Mouse (Mus musculus) hindbrain, embryonic 11.5 days (tissue): ENCODE data around the gene Sema4b. TPM values are rescaled to one million over a fixed set of nuclear protein-coding genes. Genes with fewer than 3 reads are reported as not detected.

Source experiments
- ATAC-seq: fragments of 200-750 bp; cut with Nextera tagmentation; 2 replicates; pipeline ENCODE4 v1.8.0; 2017; ENCODE audit warnings: mild to moderate bottlenecking, moderate TSS enrichment, moderate library complexity; ENCODE audit not compliant: low FRiP score
- DNase-seq: peaks from one replicate; pipeline ENCODE4 v3.0.0-alpha.2; 2015; ENCODE audit warnings: low spot score
- H3K27ac ChIP-seq: fragments of 300-500 bp; sonication (generic); 2 replicates; pipeline ENCODE4 v1.5.1; 2014; ENCODE audit warnings: mild to moderate bottlenecking, low read depth, low read length
- H3K27me3 ChIP-seq: fragments of 300-500 bp; sonication (generic); 2 replicates; pipeline ENCODE4 v1.6.1; 2014; ENCODE audit warnings: mild to moderate bottlenecking, low read length, moderate library complexity, mixed read lengths; ENCODE audit not compliant: control insufficient read depth, insufficient read depth
- H3K36me3 ChIP-seq: fragments of 300-500 bp; sonication (generic); 2 replicates; pipeline ENCODE4 v1.6.1; 2014; ENCODE audit warnings: mild to moderate bottlenecking, low read length, moderate library complexity, mixed read lengths; ENCODE audit not compliant: control insufficient read depth, insufficient read depth
- H3K4me1 ChIP-seq: fragments of 300-500 bp; sonication (generic); replicated peaks from 2 replicates; pipeline ENCODE4 v1.6.1; 2014; ENCODE audit warnings: low read length, mixed read lengths; ENCODE audit not compliant: control insufficient read depth, insufficient read depth
- H3K4me2 ChIP-seq: fragments of 300-500 bp; sonication (generic); replicated peaks from 2 replicates; pipeline ENCODE4 v1.6.1; 2014; ENCODE audit warnings: mild to moderate bottlenecking, low read depth, low read length
- H3K4me3 ChIP-seq: fragments of 300-500 bp; sonication (generic); 2 replicates; pipeline ENCODE4 v1.5.1; 2014; ENCODE audit warnings: low read depth, low read length
- H3K9ac ChIP-seq: fragments of 300-500 bp; sonication (generic); 2 replicates; pipeline ENCODE4 v1.6.1; 2014; ENCODE audit warnings: low read depth, low read length
- H3K9me3 ChIP-seq: fragments of 300-500 bp; sonication (generic); 2 replicates; pipeline ENCODE4 v1.6.1; 2016; ENCODE audit warnings: low read length; ENCODE audit not compliant: control insufficient read depth
- WGBS: fragments of 180-500 bp; shearing (Covaris S2); extraction: QIAGEN DNeasy Blood & Tissue Kit; methylation state at CpG from one replicate; pipeline ENCODE4 v1.1.7; 2014; 5-methylcytosine and 5-hydroxymethylcytosine counted together
- polyA plus RNA-seq: library from polyadenylated mRNA; unstranded; fragments of >200 nt; fragmentation: Nextera tagmentation; extraction: Ambion mirVana; gene quantifications from 2 replicates; pipeline ENCODE4 v1.2.1, GENCODE M21; 2014

The Sema4b gene
- polyA plus RNA-seq, 1 experiment from 2014 or later = 15.6 TPM

DNA sequence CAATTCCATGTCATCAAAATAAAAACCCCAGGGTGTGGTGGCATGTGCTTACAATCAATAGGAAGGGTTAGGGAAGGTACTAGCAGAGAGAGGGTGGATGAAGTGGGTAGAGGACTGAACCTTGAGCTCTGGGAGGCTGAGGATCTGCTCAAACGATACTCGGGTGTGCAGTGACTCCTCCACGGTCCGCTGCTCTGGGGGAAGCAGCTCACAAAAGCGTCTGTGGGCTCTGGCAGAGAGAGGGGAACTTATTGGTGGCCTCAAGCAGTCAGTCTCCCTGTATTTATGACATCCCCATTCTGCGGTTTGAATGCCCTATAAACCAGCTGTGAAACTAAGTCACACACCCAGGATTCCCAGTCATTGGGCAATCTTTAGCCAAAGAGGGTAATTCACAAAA, 43.6 kb downstream of the Sema4b start:
- H3K4me2 ChIP-seq = no peak overlapping the region
- no peak overlapping the region for H3K9ac ChIP-seq
- H3K4me3 ChIP-seq = no peak overlapping the region
- 74% methylated on average over 6 of the region's 6 CpGs for WGBS
- H3K4me1 ChIP-seq = no peaks in the 10 kb centered on the region
- DNase-seq = no peak
- no peak for ATAC-seq
- no peaks in the 10 kb centered on the region for H3K27me3 ChIP-seq
- H3K27ac ChIP-seq = no peak overlapping the region
- H3K36me3 ChIP-seq = no peaks in the 10 kb centered on the region; the same call in 1 of the 2 replicates
- no peaks in the 10 kb centered on the region for H3K9me3 ChIP-seq

DNA sequence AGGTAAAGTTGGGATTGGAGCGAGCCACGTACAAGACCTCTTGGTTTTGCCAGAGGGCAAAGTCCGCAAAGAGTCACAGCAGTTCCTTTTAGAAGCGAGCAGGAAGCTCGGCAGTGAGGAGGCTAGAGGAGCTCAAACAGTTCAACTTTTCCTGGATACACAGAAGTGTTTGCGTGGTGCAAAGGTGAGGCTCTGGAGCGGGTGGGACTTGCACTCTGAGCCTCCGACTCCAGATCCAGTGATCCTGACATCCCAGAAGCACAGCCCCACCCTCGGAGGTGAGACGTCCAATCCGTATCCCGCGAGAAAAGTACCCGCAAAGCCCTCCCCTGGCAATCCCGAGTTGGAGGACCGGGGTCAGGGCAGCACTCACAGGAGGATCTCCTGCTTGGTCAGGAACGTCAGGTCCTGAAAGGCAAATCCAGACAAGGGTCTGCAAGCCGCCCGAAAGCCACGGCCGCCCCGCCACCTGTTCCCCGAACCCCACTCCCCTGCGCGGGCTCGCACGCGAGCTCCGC, 45.4 kb downstream of the Sema4b start:
- H3K27me3 ChIP-seq = no peaks in the 10 kb centered on the region
- H3K4me3 ChIP-seq = peak overlapping the region; percentile 52
- H3K4me1 ChIP-seq = no peaks in the 10 kb centered on the region
- H3K9ac ChIP-seq = peak overlapping the region; percentile 35; the same call in 1 of the 2 replicates
- WGBS = 2% methylated on average over 29 of the region's 29 CpGs
- no peaks in the 10 kb centered on the region for H3K9me3 ChIP-seq
- peak overlapping the region; percentile 55 for H3K4me2 ChIP-seq
- ATAC-seq (no peak; the same call in 1 of the 2 replicates), DNase-seq (no peak)
- H3K36me3 ChIP-seq = no peaks in the 10 kb centered on the region; the same call in 1 of the 2 replicates
- no peak overlapping the region for H3K27ac ChIP-seq

DNA sequence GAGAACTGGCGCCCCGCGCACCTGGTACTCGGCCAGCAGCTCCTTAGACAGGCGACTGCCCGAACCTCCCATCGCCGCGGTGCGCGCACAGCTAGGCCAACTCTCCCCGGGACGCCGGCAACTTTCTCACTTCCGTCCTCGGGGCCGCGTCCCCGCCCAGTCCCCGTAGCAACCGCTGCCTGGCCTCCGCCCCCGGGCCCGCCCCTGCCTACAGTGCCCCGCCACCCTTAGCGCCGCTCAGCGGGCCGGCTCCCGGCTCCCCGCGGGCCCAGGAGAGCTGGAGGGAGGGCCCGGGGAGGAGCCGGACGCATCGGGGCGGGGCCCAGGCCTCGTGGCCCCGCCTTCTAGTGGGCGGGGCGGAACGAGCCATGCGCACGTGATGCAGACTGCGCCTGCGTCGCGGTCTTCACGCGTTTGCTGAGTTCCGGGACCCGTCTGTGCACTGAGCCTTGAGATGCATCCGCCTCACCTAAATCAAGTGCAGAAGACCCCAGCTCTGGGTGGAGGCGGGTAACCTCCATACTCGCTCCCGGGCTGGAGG, 45.9 kb downstream of the Sema4b start, which contains the start of the genes Cib1 and Gdpgp1:
Cib1 (minus strand) TSS at position 325 of the 541 bp plus-strand sequence.
Gdpgp1 (plus strand) TSS at position 377 of the 541 bp plus-strand sequence.
- H3K9ac ChIP-seq = peak within 1 kb of the TSS; percentile 64
- ATAC-seq (peak; percentile 97), DNase-seq (peak; percentile 100)
- WGBS = under 1% methylated on average over 55 of the region's 56 CpGs
- 0 out of 2 replicates have a peak within 1 kb of the TSS, but pooled peaks have one; percentile 47 for H3K27ac ChIP-seq
- H3K4me3 ChIP-seq = peak within 1 kb of the TSS; percentile 52
- H3K36me3 ChIP-seq = no peaks in the 10 kb centered on the region; the same call in 1 of the 2 replicates
- peak within 1 kb of the TSS; percentile 55 for H3K4me2 ChIP-seq
- no peaks in the 10 kb centered on the region for H3K27me3 ChIP-seq
- no peaks in the 10 kb centered on the region for H3K4me1 ChIP-seq
- H3K9me3 ChIP-seq = no peaks in the 10 kb centered on the region

DNA sequence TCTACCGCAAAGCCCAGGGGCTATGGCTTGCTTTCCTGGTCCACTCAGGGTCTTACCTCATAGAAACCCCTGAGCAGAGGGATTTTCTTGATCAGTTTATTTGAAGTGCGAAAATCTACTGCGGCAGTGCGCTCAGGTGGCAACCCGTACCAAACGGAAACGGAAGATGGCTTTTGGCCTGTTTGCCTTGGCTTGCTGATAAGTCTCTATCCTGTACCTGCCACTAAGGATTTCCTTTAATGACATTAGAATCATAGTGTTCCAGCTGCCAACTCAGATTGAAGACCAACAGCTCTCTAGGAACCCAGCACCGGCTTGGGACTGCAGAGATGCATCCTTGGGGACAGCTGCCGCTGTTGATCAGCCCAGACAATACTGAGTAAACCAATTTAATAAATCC, 47.2 kb downstream of the Sema4b start:
- 81% methylated on average over 9 of the region's 9 CpGs for WGBS
- DNase-seq = no peak
- no peak overlapping the region for H3K9ac ChIP-seq

DNA sequence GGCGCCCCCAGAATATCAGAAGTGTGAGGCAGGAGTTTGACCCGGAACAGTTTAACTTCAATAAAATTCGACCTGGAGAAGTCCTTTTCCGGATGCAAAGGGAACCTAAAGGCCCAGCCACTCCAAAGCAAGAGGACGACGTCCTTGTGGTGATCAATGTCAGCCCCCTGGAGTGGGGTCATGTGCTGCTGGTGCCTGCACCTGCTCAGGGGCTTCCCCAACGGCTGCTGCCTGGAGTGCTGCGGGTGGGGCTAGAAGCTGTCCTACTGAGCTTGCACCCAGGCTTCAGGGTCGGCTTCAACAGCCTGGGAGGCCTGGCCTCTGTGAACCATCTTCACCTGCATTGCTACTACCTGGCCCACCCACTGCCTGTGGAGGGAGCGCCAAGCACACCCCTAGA, 51.9 kb downstream of the Sema4b start:
- ATAC-seq (no peak), DNase-seq (no peak)
- 0 out of 2 replicates have a peak, but pooled peaks cover 3% of the 10 kb centered on the region for H3K36me3 ChIP-seq
- H3K27ac ChIP-seq = no peak overlapping the region
- H3K9me3 ChIP-seq = no peaks in the 10 kb centered on the region
- no peak overlapping the region for H3K4me3 ChIP-seq
- 92% methylated on average over 10 of the region's 10 CpGs for WGBS
- no peak overlapping the region for H3K9ac ChIP-seq
- H3K4me2 ChIP-seq = no peak overlapping the region
- no peaks in the 10 kb centered on the region for H3K27me3 ChIP-seq
- H3K4me1 ChIP-seq = no peaks in the 10 kb centered on the region

More for the DNA sequence above, 47.2 kb downstream of the Sema4b start:
- H3K4me2 ChIP-seq = no peak overlapping the region
- 0 out of 2 replicates have a peak, but pooled peaks cover 1% of the 10 kb centered on the region for H3K36me3 ChIP-seq
- no peaks in the 10 kb centered on the region for H3K4me1 ChIP-seq
- H3K9me3 ChIP-seq = no peaks in the 10 kb centered on the region
- H3K4me3 ChIP-seq = no peak overlapping the region
- no peaks in the 10 kb centered on the region for H3K27me3 ChIP-seq
- ATAC-seq = no peak
- H3K27ac ChIP-seq = no peak overlapping the region

DNA sequence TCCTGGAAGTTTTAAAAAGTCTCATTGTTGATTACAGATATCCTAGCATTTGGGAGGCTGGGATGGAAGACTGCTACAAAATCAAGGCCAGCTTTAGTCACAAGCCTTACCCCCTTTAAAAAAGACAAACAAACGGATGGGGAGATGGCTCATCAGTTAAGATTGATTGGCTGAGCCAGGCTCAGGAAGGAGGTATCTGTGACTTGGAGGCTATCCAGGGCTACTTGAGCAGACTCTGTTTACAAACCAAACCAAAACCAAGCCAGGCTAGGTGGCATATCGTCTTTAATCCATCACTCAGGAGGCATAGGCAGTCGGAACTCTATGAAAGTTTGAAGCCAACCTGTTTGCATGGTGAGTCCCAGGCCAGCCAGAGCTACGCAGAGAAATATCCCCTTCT, 55.0 kb downstream of the Sema4b start:
- 91% methylated on average over 4 of the region's 4 CpGs for WGBS
- Histone ChIP-seq H3K4me3 (no peak overlapping the region), H3K36me3 (0 out of 2 replicates have a peak, but pooled peaks cover 3% of the 10 kb centered on the region), H3K27ac (no peak overlapping the region), H3K9me3 (no peaks in the 10 kb centered on the region), H3K4me2 (no peak overlapping the region), H3K4me1 (no peaks in the 10 kb centered on the region), H3K27me3 (no peaks in the 10 kb centered on the region), H3K9ac (no peak overlapping the region)
- ATAC-seq = no peak
- no peak for DNase-seq

DNA sequence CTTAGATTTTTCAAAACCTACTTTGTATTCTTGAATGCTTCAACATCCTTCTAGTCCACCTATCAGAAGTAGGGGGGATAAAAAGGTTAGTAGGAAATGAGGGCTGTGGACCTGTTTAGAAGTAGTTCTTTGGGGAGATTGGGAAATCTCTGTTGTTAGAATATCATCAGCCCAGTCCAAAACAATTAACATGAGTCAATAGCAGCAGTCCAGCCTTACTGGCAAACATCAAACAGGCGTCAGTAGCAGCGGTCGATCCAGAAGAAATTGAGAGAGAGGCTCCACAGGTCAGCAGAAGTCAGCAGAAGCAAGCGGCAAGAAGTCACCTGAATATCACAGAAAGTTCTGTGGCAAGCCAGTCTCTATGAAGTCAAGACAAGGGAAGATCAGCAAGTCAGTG, 58.2 kb downstream of the Sema4b start:
- no peak overlapping the region for H3K9ac ChIP-seq
- WGBS = 87% methylated on average over 4 of the region's 4 CpGs
- no peaks in the 10 kb centered on the region for H3K4me1 ChIP-seq
- no peaks in the 10 kb centered on the region for H3K9me3 ChIP-seq
- H3K4me2 ChIP-seq = no peak overlapping the region
- H3K4me3 ChIP-seq = no peak overlapping the region
- no peak overlapping the region for H3K27ac ChIP-seq
- H3K36me3 ChIP-seq = no peaks in the 10 kb centered on the region
- DNase-seq (no peak), ATAC-seq (no peak)
- H3K27me3 ChIP-seq = no peaks in the 10 kb centered on the region

DNA sequence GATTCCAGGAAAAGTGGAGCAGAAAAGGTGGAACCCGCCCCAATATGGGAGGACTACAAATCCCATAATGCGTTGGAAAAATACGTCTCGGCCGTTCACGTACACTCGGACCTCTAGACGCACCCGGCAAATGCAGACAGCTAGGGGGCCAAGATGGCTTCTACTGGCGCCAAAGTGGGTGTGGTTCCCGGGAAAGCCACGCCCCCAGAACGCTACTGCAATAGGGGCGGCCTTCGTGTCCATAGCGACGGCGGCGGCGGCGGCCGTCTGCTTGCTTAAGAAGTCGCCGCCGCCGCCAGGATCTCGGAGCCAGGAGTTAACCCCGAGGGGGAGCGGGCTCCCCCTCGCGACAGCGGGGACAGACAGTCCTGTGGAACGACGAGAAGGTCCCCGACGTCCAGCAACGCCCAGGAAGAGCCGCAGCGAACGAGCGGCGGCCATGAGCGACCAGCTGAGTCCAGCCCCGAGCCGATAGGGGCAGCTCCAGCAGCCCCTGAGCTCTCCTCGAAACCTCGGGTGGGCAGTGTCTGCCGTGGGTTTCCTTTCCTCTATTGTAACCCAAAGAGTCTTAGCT, 59.6 kb downstream of the Sema4b start, which contains the start of gene Ttll13:
Ttll13 (plus strand) TSS at position 229 of the 574 bp plus-strand sequence.
- H3K4me1 ChIP-seq = no peaks in the 10 kb centered on the region
- H3K9me3 ChIP-seq = no peaks in the 10 kb centered on the region
- no peaks in the 10 kb centered on the region for H3K36me3 ChIP-seq
- no peaks in the 10 kb centered on the region for H3K27me3 ChIP-seq
- H3K4me2 ChIP-seq = peak within 1 kb of the TSS; percentile 53
- H3K9ac ChIP-seq = peak within 1 kb of the TSS; percentile 63
- peak; percentile 99 for DNase-seq
- H3K4me3 ChIP-seq = peak within 1 kb of the TSS; percentile 41
- peak; percentile 98 for ATAC-seq
- under 1% methylated on average over 48 of the region's 48 CpGs for WGBS
- peak within 1 kb of the TSS; percentile 79 for H3K27ac ChIP-seq
